Mouse (Mus musculus): Measurements from ENCODE around the gene Mael. TPM values are rescaled to one million over a fixed set of nuclear protein-coding genes. Genes with fewer than 3 reads are reported as not detected.

Mael gene
- polyA plus RNA-seq (2015; fragmentation: Illumina TruSeq; extraction: RNeasy Lipid Tissue Mini Kit (QIAGEN cat#74804); ENCODE audit: low read depth, low replicate concordance), result 0.39 TPM

GRCm38 (mm10) chr1:166238315-166238969 lies at the start of gene Mael:
Gene Mael, minus strand, starts transcription at chr1:166238747.

GRCm38 (mm10) chr1:166253898-166254894 lies 15.6 kb upstream of the Mael start, which contains the start of gene Ildr2:
Gene Ildr2, plus strand, starts transcription at chr1:166254139.

Other genes starting within 250 kb of the Mael start
- 6.0 TPM for gene Pou2f1, start 236.1 kb downstream of the Mael start, polyA plus RNA-seq (2015; fragmentation: Illumina TruSeq; extraction: RNeasy Lipid Tissue Mini Kit (QIAGEN cat#74804); ENCODE audit: low read depth, low replicate concordance)
- gene Dusp27, start 110.8 kb downstream of the Mael start, polyA plus RNA-seq (2015; fragmentation: Illumina TruSeq; extraction: RNeasy Lipid Tissue Mini Kit (QIAGEN cat#74804); ENCODE audit: low read depth, low replicate concordance), result 0.28 TPM
- gene Gpa33, start 108.5 kb downstream of the Mael start, polyA plus RNA-seq (2015; fragmentation: Illumina TruSeq; extraction: RNeasy Lipid Tissue Mini Kit (QIAGEN cat#74804); ENCODE audit: low read depth, low replicate concordance), result not detected
- 47.0 TPM for gene Ildr2, start 15.4 kb upstream of the Mael start, polyA plus RNA-seq (2015; fragmentation: Illumina TruSeq; extraction: RNeasy Lipid Tissue Mini Kit (QIAGEN cat#74804); ENCODE audit: low read depth, low replicate concordance)
- gene Tada1, start 140.3 kb upstream of the Mael start, polyA plus RNA-seq (2015; fragmentation: Illumina TruSeq; extraction: RNeasy Lipid Tissue Mini Kit (QIAGEN cat#74804); ENCODE audit: low read depth, low replicate concordance), result 43.8 TPM
- gene Pogk, start 171.1 kb upstream of the Mael start, polyA plus RNA-seq (2015; fragmentation: Illumina TruSeq; extraction: RNeasy Lipid Tissue Mini Kit (QIAGEN cat#74804); ENCODE audit: low read depth, low replicate concordance), result 31.7 TPM

All from brain, adult 10 weeks (tissue).